In genomic region chr10:68279516-68280501, GRCm38 (mm10) we compare ENCODE assay signal across 7 mouse cellular contexts. TPM values are rescaled to one million over a fixed set of nuclear protein-coding genes. Genes with fewer than 3 reads are reported as not detected.
DNase-seq lines count a peak whose midpoint lies in the region; ATAC-seq and TF ChIP-seq lines count a peak whose summit lies in the region.

No protein-coding gene starts in this region.

- H3K4me1 ChIP-seq in intestine, embryonic 16.5 days (ENCODE audit: control insufficient read depth, insufficient read depth, low read length): peaks cover 13% of the 10 kb centered on the region
- H3K4me1 ChIP-seq in limb, embryonic 10.5 days: peaks cover 54% of the 10 kb centered on the region
- peaks cover 14% of the 10 kb centered on the region for H3K4me1 ChIP-seq in midbrain, embryonic 11.5 days (ENCODE audit: control insufficient read depth, insufficient read depth, low read length)
- peaks cover 6% of the 10 kb centered on the region for H3K4me1 ChIP-seq in spleen, adult 2 months (ENCODE audit: control insufficient read depth, insufficient read depth, insufficient read length)

- peak overlapping the region; percentile 76 for H3K4me3 ChIP-seq in intestine, embryonic 16.5 days (ENCODE audit: low read length)
- H3K4me3 ChIP-seq in limb, embryonic 10.5 days: peak overlapping the region; percentile 74
- H3K4me3 ChIP-seq in midbrain, embryonic 11.5 days (ENCODE audit: low read depth, low read length): peak overlapping the region; percentile 42
- peak overlapping the region; percentile 58 for H3K4me3 ChIP-seq in spleen, adult 2 months (ENCODE audit: extremely low read depth, insufficient read depth, insufficient read length)

- no peaks in the 10 kb centered on the region for H3K9me3 ChIP-seq in intestine, embryonic 16.5 days (ENCODE audit: control insufficient read depth, low read length)
- no peaks in the 10 kb centered on the region for H3K9me3 ChIP-seq in limb, embryonic 10.5 days (replicated peaks)
- H3K9me3 ChIP-seq in midbrain, embryonic 11.5 days (ENCODE audit: control insufficient read depth, low read length): no peaks in the 10 kb centered on the region

- no peak for ATAC-seq in intestine, embryonic 16.5 days
- ATAC-seq in midbrain, embryonic 11.5 days (ENCODE audit: low FRiP score): peak; percentile 4

- peak; percentile 89 for DNase-seq in adrenal gland, adult 2 months
- peak; percentile 79 for DNase-seq in embryo, embryonic 10 days (ENCODE audit: low spot score)
- DNase-seq in gastrocnemius, postnatal 4 days (ENCODE audit: low spot score in 2 of 2): peak; percentile 63 to 69
- DNase-seq in limb, embryonic 10.5 days (ENCODE audit: low spot score): peak; percentile 77
- peak; percentile 95 for DNase-seq in midbrain, embryonic 11.5 days (ENCODE audit: low spot score, missing footprints)
- DNase-seq in spleen, adult 2 months (ENCODE audit: low read depth in 1 of 2, low spot score in 2 of 2): peak; percentile 45 to 79

- peak; percentile 77 for TF ChIP-seq POLR2A in spleen, adult 2 months (IDR thresholded peaks at IDR 0.05; ENCODE audit: low read depth, low read length)

- no peak for TF ChIP-seq CTCF in spleen, adult 2 months (IDR thresholded peaks at IDR 0.05; ENCODE audit: extremely low read depth, insufficient read depth, insufficient read length, insufficient replicate concordance)

- H3K4me2 ChIP-seq in intestine, embryonic 16.5 days (ENCODE audit: low read depth, low read length): peak overlapping the region; percentile 73
- H3K4me2 ChIP-seq in midbrain, embryonic 11.5 days: peak overlapping the region; percentile 67

- peak overlapping the region; percentile 82 for H3K9ac ChIP-seq in intestine, embryonic 16.5 days (ENCODE audit: low read depth, low read length)
- peak overlapping the region; percentile 47 for H3K9ac ChIP-seq in midbrain, embryonic 11.5 days (ENCODE audit: low read length)

- WGBS in intestine, embryonic 16.5 days: under 1% methylated on average over 41 of the region's 41 CpGs
- whole genome bisulfite sequencing in limb, embryonic 10.5 days: under 1% methylated on average over 41 of the region's 41 CpGs
- WGBS in midbrain, embryonic 11.5 days: under 1% methylated on average over 41 of the region's 41 CpGs
- WGBS in spleen, adult 2 months: under 1% methylated on average over 41 of the region's 41 CpGs

- no peaks in the 10 kb centered on the region for H3K36me3 ChIP-seq in intestine, embryonic 16.5 days (ENCODE audit: control insufficient read depth, insufficient read depth, low read length)
- no peaks in the 10 kb centered on the region for H3K36me3 ChIP-seq in limb, embryonic 10.5 days
- H3K36me3 ChIP-seq in midbrain, embryonic 11.5 days (ENCODE audit: control insufficient read depth, insufficient read depth, low read length): no peaks in the 10 kb centered on the region
- H3K36me3 ChIP-seq in spleen, adult 2 months (ENCODE audit: control insufficient read depth, insufficient read depth, low read length): no peaks in the 10 kb centered on the region

- H3K27ac ChIP-seq in intestine, embryonic 16.5 days (ENCODE audit: low read length): peak overlapping the region; percentile 83
- peak overlapping the region; percentile 91 for H3K27ac ChIP-seq in limb, embryonic 10.5 days
- peak overlapping the region; percentile 52; the same call in 1 of the 2 replicates for H3K27ac ChIP-seq in midbrain, embryonic 11.5 days (ENCODE audit: low read depth, low read length)
- peak overlapping the region; percentile 73 for H3K27ac ChIP-seq in spleen, adult 2 months (ENCODE audit: insufficient read depth, low read length)

- H3K27me3 ChIP-seq in intestine, embryonic 16.5 days (replicated peaks; ENCODE audit: control insufficient read depth, insufficient read depth, low read length): no peaks in the 10 kb centered on the region
- H3K27me3 ChIP-seq in limb, embryonic 10.5 days (ENCODE audit: low read depth, poor library complexity, severe bottlenecking): no peaks in the 10 kb centered on the region
- peaks cover 2% of the 10 kb centered on the region; the same call in 1 of the 2 replicates for H3K27me3 ChIP-seq in midbrain, embryonic 11.5 days (ENCODE audit: control insufficient read depth, insufficient read depth, low read length)
- no peaks in the 10 kb centered on the region for H3K27me3 ChIP-seq in spleen, adult 2 months (ENCODE audit: control insufficient read depth, insufficient read depth, low read length)

RNA-seq across cellular contexts. Expression of gene Arid5b, which starts 1.3 kb away (rescaled TPM):
- 10 to 100 TPM; 19.8 to 25.1 TPM for total RNA-seq in adrenal gland, adult 2 months (2021)
- 3.2 and 6.2 TPM in 2 replicates for polyA plus RNA-seq in adrenal gland, adult 2 months (2012; rRNA removed)
- total RNA-seq in gastrocnemius, postnatal 4 days (2021): 10 to 100 TPM; 36.1 to 36.9 TPM
- polyA plus RNA-seq in intestine, embryonic 16.5 days (2015; fragmentation: Nextera tagmentation; extraction: Ambion mirVana): 22.6 and 27.0 TPM in 2 replicates
- 21.7 and 32.9 TPM in 2 replicates for polyA plus RNA-seq in limb, embryonic 10.5 days (2016; fragmentation: Nextera tagmentation; extraction: Ambion mirVana)
- polyA plus RNA-seq in midbrain, embryonic 11.5 days (2014; fragmentation: Nextera tagmentation; extraction: Ambion mirVana): 13.4 and 13.9 TPM in 2 replicates
- 4.5 and 5.5 TPM in 2 replicates for polyA plus RNA-seq in spleen, adult 2 months (2012; rRNA removed)
